Mouse (Mus musculus) bone marrow, adult 2 months (tissue): Measurements from ENCODE around the gene Pbld2.

ENCODE experiments used
- CTCF ChIP-seq: fragments of 200-500 bp; IDR thresholded peaks from 2 replicates; pipeline ENCODE4 v1.5.1; 2011; ENCODE audit warnings: low read length, control low read depth; ENCODE audit not compliant: control insufficient read depth, insufficient read depth
- POLR2A ChIP-seq: fragments of 200-500 bp; IDR thresholded peaks from 2 replicates; pipeline ENCODE4 v1.6.1; 2011; ENCODE audit warnings: low read depth, mild to moderate bottlenecking, control low read depth, low read length, borderline replicate concordance; ENCODE audit not compliant: control insufficient read depth

DNA sequence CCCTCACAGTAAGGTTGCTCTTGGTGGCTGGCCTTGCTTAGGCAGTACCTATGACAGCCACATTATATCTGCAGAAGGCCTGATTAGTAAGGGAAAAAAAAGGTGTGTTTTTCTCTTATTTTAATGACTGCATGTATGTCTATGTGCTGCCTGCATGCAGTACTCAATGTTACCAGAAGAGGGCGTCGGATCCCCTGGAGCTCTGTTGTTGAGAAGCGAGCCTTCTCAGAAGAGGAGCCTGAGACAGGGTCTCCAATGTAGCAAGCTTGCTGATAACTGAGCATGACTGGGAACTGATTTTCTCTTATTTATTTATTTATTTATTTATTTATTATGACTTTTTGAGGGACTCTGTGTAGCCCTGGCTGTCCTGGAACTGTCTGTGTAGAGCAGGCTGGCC lies 36.8 kb upstream of the Pbld2 start:
- TF ChIP-seq CTCF (peak; percentile 47), POLR2A (no peak)
